Mouse (Mus musculus) small intestine, adult 2 months (tissue): ENCODE data around the gene Cyp51.

Experiments
- CTCF ChIP-seq: fragments of 200-500 bp; IDR thresholded peaks from 2 replicates; pipeline ENCODE4 v1.5.1; 2012; ENCODE audit warnings: low read depth, mild to moderate bottlenecking, control low read depth, inconsistent platforms, low read length, moderate library complexity, mixed read lengths; ENCODE audit not compliant: insufficient replicate concordance, insufficient read length; ENCODE audit errors: extremely low read depth
- POLR2A ChIP-seq: fragments of 200-500 bp; IDR thresholded peaks from 2 replicates; pipeline ENCODE4 v1.6.1; 2012; ENCODE audit warnings: low read depth, mild to moderate bottlenecking, control low read depth, inconsistent platforms, low read length, moderate library complexity

DNA sequence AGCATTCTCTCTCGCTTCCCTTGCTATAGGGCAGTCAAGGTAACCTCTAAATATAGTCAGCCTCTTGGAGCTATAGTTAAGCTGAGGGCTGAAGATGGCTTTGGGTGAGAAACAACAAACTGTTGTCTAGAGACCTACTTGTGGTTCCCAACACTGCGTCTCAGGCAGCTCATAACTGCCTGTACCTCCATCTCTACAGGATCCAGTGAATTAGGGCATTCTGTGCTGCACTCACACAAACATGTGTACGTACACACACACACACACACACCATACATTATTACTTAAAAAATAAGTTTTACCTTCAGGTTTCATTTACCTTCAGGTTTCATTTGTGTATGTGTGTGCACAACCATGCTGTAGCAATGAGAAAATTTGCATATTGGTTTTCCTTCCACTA, 25.5 kb downstream of the Cyp51 start:
- no peak for TF ChIP-seq CTCF
- no peak for TF ChIP-seq POLR2A
